Mouse (Mus musculus) brain, embryonic 14.5 days (tissue): ENCODE data around the gene Ttc6. TPM values are rescaled to one million over a fixed set of nuclear protein-coding genes. Genes with fewer than 3 reads are reported as not detected.

ENCODE experiments used
- DNase-seq: peaks from one replicate; pipeline ENCODE4 v3.0.0-alpha.2; 2011; ENCODE audit warnings: low read depth
- CTCF ChIP-seq: fragments of 200-500 bp; IDR thresholded peaks from 2 replicates; pipeline ENCODE4 v1.5.1; 2012; ENCODE audit warnings: inconsistent platforms, mild to moderate bottlenecking, moderate library complexity, borderline replicate concordance; ENCODE audit not compliant: insufficient read depth, insufficient read length; ENCODE audit errors: extremely low read depth
- POLR2A ChIP-seq: fragments of 200-500 bp; IDR thresholded peaks from 2 replicates; pipeline ENCODE4 v1.6.1; 2012; ENCODE audit warnings: mild to moderate bottlenecking, inconsistent platforms, borderline replicate concordance; ENCODE audit not compliant: poor library complexity, insufficient read depth, insufficient read length, severe bottlenecking; ENCODE audit errors: extremely low read depth
- polyA plus RNA-seq: library from polyadenylated mRNA; depleted of rRNA; stranded (reverse); fragments of >200 nt; gene quantifications from 2 replicates; pipeline ENCODE4 v1.2.3, GENCODE M21; 2012; rRNA removed

Ttc6 gene
- polyA plus RNA-seq, result 0.73 and 1.2 TPM in 2 replicates

DNA sequence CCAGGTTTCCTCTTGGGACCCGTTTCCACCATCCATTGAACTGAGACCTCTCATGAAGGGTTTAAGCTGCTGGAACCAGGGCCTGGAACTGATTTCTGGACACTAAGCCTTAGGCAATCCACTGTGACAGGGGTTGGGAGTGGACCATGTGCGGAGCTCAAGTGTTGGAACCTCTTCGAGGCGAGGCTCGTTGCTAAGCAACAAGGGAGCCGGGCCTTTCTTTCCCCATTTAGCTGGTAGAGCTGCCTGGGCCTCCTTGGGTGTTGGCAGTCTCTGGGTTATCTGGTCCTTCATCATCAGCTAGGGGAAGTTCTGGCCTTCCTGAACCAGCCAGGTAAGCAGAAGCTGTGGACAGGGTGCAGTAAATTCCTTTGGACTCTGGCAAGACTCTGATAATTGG, at the start of gene Ttc6:
TSS of gene Ttc6 (plus strand) at position 205 of the 400 bp plus-strand sequence.
- DNase-seq, result no peak
- TF ChIP-seq CTCF, result no peak
- TF ChIP-seq POLR2A, result no peak

GRCm38 (mm10) chr12:57514552-57514951, 49.4 kb upstream of the Ttc6 start:
- TF ChIP-seq CTCF (no peak), POLR2A (no peak)
- DNase-seq, result peak; percentile 22

DNA sequence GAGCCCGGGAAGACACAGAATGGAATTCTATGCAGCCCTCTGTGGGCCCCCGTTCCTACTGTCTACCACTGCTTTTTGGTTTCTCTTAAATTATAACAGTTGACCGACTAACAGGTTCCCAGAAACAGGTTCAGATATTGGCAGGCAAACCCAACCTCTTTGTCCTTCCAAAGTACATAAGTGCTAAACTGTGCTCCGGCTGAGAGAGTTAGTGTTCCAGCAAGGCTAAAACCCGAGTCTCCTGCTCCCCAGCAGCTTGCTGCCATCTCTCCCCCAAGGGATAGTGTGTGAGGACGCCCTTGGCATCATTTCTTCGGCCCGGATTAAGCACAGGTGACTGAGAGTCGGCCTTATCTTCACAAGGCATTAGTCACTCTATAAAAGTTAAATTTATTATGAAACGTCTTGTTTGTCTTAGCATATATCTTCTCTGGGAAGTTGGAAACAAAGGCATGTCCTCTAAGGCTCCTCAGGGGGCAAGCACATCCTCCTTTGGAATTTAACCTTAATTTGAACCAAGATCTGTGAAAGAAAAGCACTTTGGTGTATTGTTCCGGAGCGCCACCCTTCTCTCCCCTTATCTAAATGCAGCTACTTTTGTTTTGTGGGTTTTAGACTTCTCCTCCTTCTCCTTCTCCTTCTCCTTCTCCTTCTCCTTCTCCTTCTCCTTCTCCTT, 48.1 kb upstream of the Ttc6 start:
- DNase-seq, result no peak
- TF ChIP-seq CTCF (no peak), POLR2A (no peak)

DNA sequence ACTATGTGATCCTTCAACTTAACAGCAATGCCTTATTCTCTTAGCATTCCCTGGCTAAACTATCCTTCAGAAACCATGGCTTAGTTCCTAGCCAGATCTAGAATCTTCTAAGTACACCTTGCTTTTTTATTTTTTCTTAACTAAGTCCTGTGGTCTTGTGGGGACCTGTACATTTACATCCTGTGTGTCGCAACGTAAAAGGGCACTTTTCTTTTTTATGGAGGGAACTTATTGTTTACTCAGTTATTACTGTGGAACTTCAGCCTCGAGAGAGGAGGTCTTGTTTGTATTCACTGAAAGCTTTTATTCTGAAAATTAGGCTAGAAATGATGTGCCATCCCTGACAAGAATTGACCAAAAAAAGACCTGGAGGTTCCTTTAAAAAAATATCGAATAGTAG, 35.6 kb upstream of the Ttc6 start:
- TF ChIP-seq POLR2A (no peak), CTCF (no peak)
- no peak for DNase-seq

DNA sequence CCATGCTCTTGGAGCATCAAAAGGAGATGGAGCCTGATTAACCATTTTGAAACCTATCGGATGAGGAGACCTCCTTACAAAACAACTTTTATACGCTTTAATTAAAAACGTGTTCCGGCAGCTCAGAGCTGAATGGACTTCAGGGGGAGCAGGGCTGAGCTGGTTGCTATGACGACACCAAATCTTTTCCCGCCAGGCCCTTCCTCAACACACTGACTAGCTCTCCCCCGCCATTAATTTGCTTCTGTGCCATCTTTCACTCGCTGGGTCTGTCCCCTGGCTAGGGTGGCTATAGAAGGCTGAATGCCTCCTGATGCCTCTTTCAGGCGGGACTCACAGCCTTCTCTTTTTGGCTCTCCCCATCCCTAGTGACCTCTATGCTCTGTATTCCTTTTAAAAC, 33.4 kb upstream of the Ttc6 start:
- DNase-seq, result peak; percentile 83
- no peak for TF ChIP-seq CTCF

DNA sequence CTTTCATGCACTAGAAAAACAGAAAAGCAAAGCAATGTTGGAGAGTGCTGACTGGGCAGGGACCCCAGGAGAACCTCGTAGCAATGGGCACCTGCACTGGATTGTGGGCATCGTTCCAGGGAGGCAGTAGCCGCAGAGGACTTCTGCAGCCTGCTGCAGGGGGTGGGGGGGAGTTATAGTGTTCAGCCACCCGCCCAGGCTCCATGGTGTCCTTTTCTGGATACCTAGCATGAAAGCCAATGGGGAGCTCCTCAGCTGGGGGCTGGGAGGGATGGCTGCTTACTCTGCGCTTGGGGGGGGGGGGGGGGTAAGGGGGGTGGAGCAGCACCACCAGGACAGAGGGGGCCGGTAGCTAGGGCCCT, 29.4 kb upstream of the Ttc6 start:
- TF ChIP-seq POLR2A (no peak), CTCF (no peak)
- DNase-seq, result peak; percentile 18

- no peak for TF ChIP-seq POLR2A
- TF ChIP-seq CTCF, result no peak
- peak; percentile 65 for DNase-seq
Measured at GRCm38 (mm10) chr12:57534879-57535611, 28.9 kb upstream of the Ttc6 start.

DNA sequence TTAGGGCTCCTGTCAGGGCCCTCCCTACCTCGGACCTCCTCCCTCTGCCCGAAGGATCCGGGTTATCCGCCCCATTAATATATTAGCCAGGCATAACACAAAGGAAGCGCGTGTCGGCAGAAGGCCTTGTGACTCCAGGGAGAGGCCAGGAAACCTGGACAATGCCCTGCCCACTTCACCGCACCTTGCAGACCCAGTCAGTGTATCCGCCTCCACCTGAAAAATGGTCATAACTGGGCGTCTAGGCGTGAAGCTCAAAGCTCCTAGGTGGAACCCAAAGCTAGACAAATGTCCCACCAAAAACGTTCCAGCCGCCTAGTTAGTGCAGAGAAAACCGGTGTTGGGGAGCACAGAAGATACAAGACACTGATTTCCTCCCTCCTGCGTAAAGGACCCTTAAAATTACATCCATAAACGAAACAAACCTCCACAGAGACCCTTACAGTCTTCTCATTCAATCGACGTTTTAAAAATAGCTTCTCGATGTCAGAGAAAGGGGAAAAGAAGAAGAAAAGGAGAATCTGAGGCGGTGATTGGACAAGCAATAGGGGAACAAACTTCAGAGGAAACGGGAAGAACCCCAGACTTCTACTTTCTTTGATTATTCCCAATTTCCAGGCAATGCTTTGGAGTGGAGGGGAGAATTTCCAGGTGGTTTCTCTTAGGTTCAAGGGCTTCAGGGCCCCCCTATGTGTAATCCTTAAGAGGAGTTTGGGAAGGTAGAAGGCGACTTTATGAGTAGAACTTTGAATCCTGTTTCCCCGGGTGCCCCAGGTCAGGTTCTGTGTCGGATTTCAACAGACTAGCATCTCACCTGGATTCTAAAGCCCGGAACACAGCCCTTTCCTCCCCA, 27.6 kb upstream of the Ttc6 start:
- DNase-seq, result peak; percentile 34
- TF ChIP-seq CTCF, result no peak
- no peak for TF ChIP-seq POLR2A

GRCm38 (mm10) chr12:57536909-57537670, 26.8 kb upstream of the Ttc6 start:
- TF ChIP-seq CTCF (no peak), POLR2A (no peak)
- peak; percentile 35 for DNase-seq

- TF ChIP-seq CTCF, result no peak
- TF ChIP-seq POLR2A, result no peak
- DNase-seq, result peak; percentile 62
Measured at GRCm38 (mm10) chr12:57537791-57538587, 25.9 kb upstream of the Ttc6 start.
